Mouse (Mus musculus) stomach, embryonic 14.5 days (tissue): Measurements from ENCODE around the gene Cd55b. TPM values are rescaled to one million over a fixed set of nuclear protein-coding genes. Genes with fewer than 3 reads are reported as not detected.
A peak's percentile ranks its signal among the peaks of the same experiment; 100 is the strongest.

Experiments
- ATAC-seq: fragments of 200-750 bp; cut with Nextera tagmentation; 2 replicates; pipeline ENCODE4 v1.8.0; 2017; ENCODE audit warnings: low read depth, moderate TSS enrichment; ENCODE audit not compliant: insufficient number of reproducible peaks, insufficient read depth, low FRiP score
- H3K27ac ChIP-seq: fragments of 300-500 bp; sonication (generic); 2 replicates; pipeline ENCODE4 v1.5.1; 2014; ENCODE audit warnings: mild to moderate bottlenecking, low read length, moderate library complexity, mixed read lengths
- H3K27me3 ChIP-seq: fragments of 300-500 bp; sonication (generic); 2 replicates; pipeline ENCODE4 v1.6.1; 2014; ENCODE audit warnings: low read length, control low read depth, mixed read lengths; ENCODE audit not compliant: control insufficient read depth, insufficient read depth
- H3K36me3 ChIP-seq: fragments of 300-500 bp; sonication (generic); 2 replicates; pipeline ENCODE4 v1.6.1; 2014; ENCODE audit warnings: mild to moderate bottlenecking, control low read depth, low read length, moderate library complexity, mixed read lengths; ENCODE audit not compliant: control insufficient read depth, insufficient read depth
- H3K4me1 ChIP-seq: fragments of 300-500 bp; sonication (generic); 2 replicates; pipeline ENCODE4 v1.6.1; 2014; ENCODE audit warnings: low read length, control low read depth, mixed read lengths; ENCODE audit not compliant: control insufficient read depth, insufficient read depth
- H3K4me2 ChIP-seq: fragments of 300-500 bp; sonication (generic); replicated peaks from 2 replicates; pipeline ENCODE4 v1.6.1; 2014; ENCODE audit warnings: low read depth, low read length, control low read depth
- H3K4me3 ChIP-seq: fragments of 300-500 bp; sonication (generic); 2 replicates; pipeline ENCODE4 v1.5.1; 2014; ENCODE audit warnings: low read depth, low read length, control low read depth
- H3K9ac ChIP-seq: fragments of 300-500 bp; sonication (generic); replicated peaks from 2 replicates; pipeline ENCODE4 v1.6.1; 2014; ENCODE audit warnings: low read depth, mild to moderate bottlenecking, control low read depth, low read length, moderate library complexity, mixed read lengths
- H3K9me3 ChIP-seq: fragments of 300-500 bp; sonication (generic); 2 replicates; pipeline ENCODE4 v1.6.1; 2016; ENCODE audit warnings: low read depth, low read length, control low read depth; ENCODE audit not compliant: control insufficient read depth
- WGBS: fragments of 180-500 bp; shearing (Covaris S2); extraction: QIAGEN DNeasy Blood & Tissue Kit; methylation state at CpG from one replicate; pipeline ENCODE4 v1.1.7; 2014; 5-methylcytosine and 5-hydroxymethylcytosine counted together
- polyA plus RNA-seq: library from polyadenylated mRNA; unstranded; fragments of >200 nt; fragmentation: Nextera tagmentation; extraction: Ambion mirVana; gene quantifications from 2 replicates; pipeline ENCODE4 v1.2.1, GENCODE M21; 2014

Gene Cd55b
- polyA plus RNA-seq, 1 experiment from 2014 or later = 0.90 TPM

DNA sequence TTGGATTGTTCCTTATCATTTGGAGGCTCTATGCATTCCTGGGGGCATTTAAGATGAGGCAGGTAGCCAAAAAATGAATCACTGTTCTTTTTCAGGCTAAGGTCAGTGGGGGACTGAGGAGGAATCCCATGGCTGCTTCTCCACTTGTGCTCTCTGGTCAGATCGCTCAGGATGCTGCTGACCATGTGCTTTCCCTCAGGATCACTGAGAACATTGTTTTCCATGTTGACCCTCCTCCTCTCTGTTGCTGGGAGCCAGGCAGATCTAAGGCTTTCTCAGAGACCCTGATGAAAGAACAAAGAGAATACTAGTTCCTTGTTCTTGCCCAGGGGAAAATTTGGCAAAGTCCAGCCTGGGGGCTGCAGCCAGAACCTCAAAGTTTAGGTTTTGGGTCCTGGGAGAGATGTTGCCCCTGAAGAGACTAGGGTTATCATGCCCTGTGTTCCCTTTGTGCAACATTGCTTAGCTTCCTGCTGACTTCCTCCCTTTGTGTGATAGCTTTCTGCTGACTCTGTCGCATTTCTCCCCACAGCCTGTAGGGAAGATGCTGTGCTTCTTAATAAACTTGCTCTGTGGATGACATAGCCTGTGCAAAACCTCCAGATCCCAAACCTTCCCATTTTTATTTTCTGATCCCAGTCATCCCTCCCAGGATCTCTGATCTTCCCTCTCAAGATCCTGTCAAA, 49.3 kb downstream of the Cd55b start:
- H3K9ac ChIP-seq = no peak overlapping the region
- H3K27me3 ChIP-seq = no peaks in the 10 kb centered on the region
- no peak for ATAC-seq
- H3K4me1 ChIP-seq = no peaks in the 10 kb centered on the region
- no peak overlapping the region for H3K4me2 ChIP-seq
- no peaks in the 10 kb centered on the region for H3K36me3 ChIP-seq
- H3K27ac ChIP-seq = no peak overlapping the region
- H3K4me3 ChIP-seq = no peak overlapping the region
- H3K9me3 ChIP-seq = no peaks in the 10 kb centered on the region
- 27% methylated on average over 2 of the region's 2 CpGs for WGBS

DNA sequence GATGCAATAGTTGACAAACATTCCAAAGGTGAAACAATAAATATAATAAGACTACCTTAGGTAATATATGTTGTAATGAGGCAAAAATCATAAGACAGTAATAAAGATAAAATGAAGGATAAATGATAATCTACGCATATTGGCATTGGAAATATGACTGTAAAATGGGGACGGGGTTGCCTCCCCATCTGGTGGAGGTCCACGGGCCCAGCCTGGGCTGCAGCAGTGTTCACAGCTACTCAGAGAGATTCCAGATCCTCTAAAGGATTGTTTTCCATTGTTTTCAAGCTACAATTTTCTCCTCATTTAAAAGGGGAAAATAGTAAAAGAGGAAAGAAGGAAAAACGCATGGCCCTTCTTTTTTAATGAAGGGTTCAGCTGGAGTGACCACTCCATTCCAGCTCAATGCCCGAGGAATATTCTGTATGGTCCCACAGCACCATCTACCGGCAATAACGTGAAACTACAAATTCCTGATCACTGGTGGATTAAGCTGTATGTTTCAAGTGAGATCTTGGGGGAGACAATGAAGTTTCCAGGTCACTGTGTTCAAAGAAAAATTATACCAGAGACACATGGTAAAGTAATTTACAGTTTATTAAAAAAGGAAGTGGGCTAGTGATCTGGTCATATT, 50.8 kb downstream of the Cd55b start:
- H3K4me1 ChIP-seq = no peaks in the 10 kb centered on the region
- ATAC-seq = no peak
- H3K27me3 ChIP-seq = no peaks in the 10 kb centered on the region
- no peak overlapping the region for H3K4me2 ChIP-seq
- H3K4me3 ChIP-seq = no peak overlapping the region
- H3K27ac ChIP-seq = no peak overlapping the region
- no peaks in the 10 kb centered on the region for H3K36me3 ChIP-seq
- no peaks in the 10 kb centered on the region for H3K9me3 ChIP-seq
- 38% methylated on average over 7 of the region's 7 CpGs for WGBS
- H3K9ac ChIP-seq = no peak overlapping the region

DNA sequence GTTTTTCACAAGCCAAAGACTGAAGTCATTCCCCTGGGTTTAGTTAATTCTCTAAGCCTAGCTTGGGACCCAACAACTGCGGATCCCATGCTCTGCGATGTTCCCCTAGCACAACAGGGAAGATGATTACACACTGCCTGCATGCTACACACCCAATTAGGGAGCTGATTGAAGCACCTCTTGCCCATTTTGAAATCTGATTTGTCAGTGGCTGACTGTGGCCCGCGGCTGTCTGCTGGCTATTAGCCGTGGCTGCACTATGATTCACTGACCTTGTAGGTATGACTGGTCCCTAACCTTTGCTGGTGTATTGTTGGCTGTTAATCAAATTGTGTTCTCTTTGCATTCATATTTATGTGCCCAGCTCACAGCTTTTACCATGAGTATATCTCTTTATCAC, 51.5 kb downstream of the Cd55b start:
- Histone ChIP-seq H3K27ac (no peak overlapping the region), H3K4me1 (no peaks in the 10 kb centered on the region), H3K9me3 (no peaks in the 10 kb centered on the region), H3K9ac (no peak overlapping the region), H3K4me3 (no peak overlapping the region), H3K36me3 (no peaks in the 10 kb centered on the region), H3K27me3 (no peaks in the 10 kb centered on the region), H3K4me2 (no peak overlapping the region)
- 90% methylated on average over 5 of the region's 5 CpGs for WGBS
- ATAC-seq = no peak

DNA sequence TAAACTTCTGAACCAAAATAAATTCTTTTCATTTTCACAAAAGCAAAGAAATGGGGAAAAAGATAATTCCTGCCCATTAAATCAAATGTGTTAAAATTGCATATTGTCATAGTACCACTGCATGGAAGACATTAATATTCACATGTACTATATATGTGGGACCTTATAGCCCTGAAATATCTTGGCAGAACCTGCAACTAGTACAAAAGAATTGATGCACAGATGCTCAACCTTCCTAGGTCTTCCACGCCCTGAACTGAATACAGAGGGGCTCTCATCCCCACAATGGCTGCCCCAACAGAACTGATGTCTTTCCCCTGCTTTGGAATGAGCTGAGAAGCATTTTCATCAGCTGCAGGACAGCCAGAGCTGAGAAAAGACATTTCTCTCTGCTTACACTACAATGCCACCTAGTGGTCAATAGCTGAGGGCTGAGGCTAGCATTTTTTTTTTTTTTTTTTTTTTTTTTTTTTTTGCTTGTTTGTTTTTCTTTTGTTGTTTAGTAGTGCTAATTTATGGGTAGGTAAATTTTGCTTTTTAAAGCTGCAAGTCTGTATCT, 72.7 kb downstream of the Cd55b start:
- no peaks in the 10 kb centered on the region for H3K27me3 ChIP-seq
- no peak overlapping the region for H3K27ac ChIP-seq
- no peaks in the 10 kb centered on the region for H3K36me3 ChIP-seq
- H3K4me3 ChIP-seq = no peak overlapping the region
- 11% methylated on average over 1 of the region's 1 CpGs for WGBS
- peak; percentile 37; the same call in 1 of the 2 replicates for ATAC-seq
- no peak overlapping the region for H3K9ac ChIP-seq
- H3K9me3 ChIP-seq = no peaks in the 10 kb centered on the region
- H3K4me2 ChIP-seq = no peak overlapping the region
- H3K4me1 ChIP-seq = no peaks in the 10 kb centered on the region

DNA sequence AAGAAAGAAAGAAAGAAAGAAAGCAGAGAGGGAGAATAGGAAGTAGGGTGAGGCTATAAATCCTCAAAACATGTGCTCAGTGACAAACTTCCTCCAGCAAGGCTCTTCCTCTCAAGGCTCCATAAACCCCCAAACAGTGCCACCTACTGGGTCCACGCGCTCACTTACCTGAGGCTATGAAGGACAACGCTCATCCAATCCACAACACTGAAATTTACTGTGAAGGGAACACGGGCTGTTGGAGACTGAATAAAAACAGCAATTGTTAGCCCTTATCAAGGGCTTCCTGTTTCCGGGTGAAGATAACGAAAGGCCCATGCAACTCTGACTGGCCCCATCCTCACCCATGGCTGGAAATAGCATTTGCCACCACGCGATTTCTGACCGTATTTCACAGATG, 80.4 kb downstream of the Cd55b start:
- no peak for ATAC-seq
- Histone ChIP-seq H3K27me3 (no peaks in the 10 kb centered on the region), H3K4me1 (no peaks in the 10 kb centered on the region), H3K36me3 (no peaks in the 10 kb centered on the region), H3K4me2 (no peak overlapping the region), H3K4me3 (no peak overlapping the region), H3K27ac (no peak overlapping the region), H3K9ac (no peak overlapping the region), H3K9me3 (no peaks in the 10 kb centered on the region)
- 85% methylated on average over 9 of the region's 9 CpGs for WGBS

Other genes starting within 250 kb of the Cd55b start
- 57.5 and 63.1 TPM in 2 replicates for gene Cd55, start 39.7 kb upstream of the Cd55b start, polyA plus RNA-seq
- 0.14 and 0.52 TPM in 2 replicates for gene Zp3r, start 206.6 kb upstream of the Cd55b start, polyA plus RNA-seq
- 0.17 and 0.27 TPM in 2 replicates for gene C4bp, start 238.6 kb upstream of the Cd55b start, polyA plus RNA-seq